Mouse (Mus musculus) kidney, embryonic 14.5 days (tissue): Measurements from ENCODE around the gene Pdxdc1. TPM values are rescaled to one million over a fixed set of nuclear protein-coding genes. Genes with fewer than 3 reads are reported as not detected.

Experiments
- microRNA-seq: library from miRNA; unstranded; fragments of <30 nt; microRNA quantifications from one replicate; pipeline ENCODE4, GENCODE M21; 2016
- polyA plus RNA-seq: library from polyadenylated mRNA; unstranded; fragments of >200 nt; fragmentation: Nextera tagmentation; extraction: Ambion mirVana; gene quantifications from 2 replicates; pipeline ENCODE4 v1.2.1, GENCODE M21; 2014

The Pdxdc1 gene
- polyA plus RNA-seq, 1 experiment from 2014 or later, result 87.5 TPM

Small RNAs within 50 kb of the gene (microRNA-seq; reads per million reads assigned to microRNA genes)
- not detected for gene Gm27734

Other genes with a start within 250 kb of the Pdxdc1 start
- gene Parn, start 235.0 kb downstream of the Pdxdc1 start, polyA plus RNA-seq, result 25.6 and 42.1 TPM in 2 replicates
- 50.3 and 51.1 TPM in 2 replicates for gene Bfar, start 231.3 kb downstream of the Pdxdc1 start, polyA plus RNA-seq
- gene 3110001I22Rik, start 231.2 kb downstream of the Pdxdc1 start, polyA plus RNA-seq, result 6.9 and 7.3 TPM in 2 replicates
- gene Pla2g10, start 172.1 kb downstream of the Pdxdc1 start, polyA plus RNA-seq, result 0.13 TPM in 1 of 2 replicates, not detected in the other
- gene Rrn3, start 122.4 kb downstream of the Pdxdc1 start, polyA plus RNA-seq, result 48.9 and 74.7 TPM in 2 replicates
- 149 and 162 TPM in 2 replicates for gene Ntan1, start 84.3 kb downstream of the Pdxdc1 start, polyA plus RNA-seq
- 5.3 and 5.8 TPM in 2 replicates for gene Mpv17l, start within 50 bp of the Pdxdc1 start, polyA plus RNA-seq
- gene 2900011O08Rik, start 83.5 kb upstream of the Pdxdc1 start, polyA plus RNA-seq, result 1.5 and 1.7 TPM in 2 replicates
- 0.42 TPM in 1 of 2 replicates, not detected in the other for gene Ifitm7, start 83.8 kb upstream of the Pdxdc1 start, polyA plus RNA-seq